8 mouse cellular contexts compared by ENCODE assay signal in the genomic region with DNA sequence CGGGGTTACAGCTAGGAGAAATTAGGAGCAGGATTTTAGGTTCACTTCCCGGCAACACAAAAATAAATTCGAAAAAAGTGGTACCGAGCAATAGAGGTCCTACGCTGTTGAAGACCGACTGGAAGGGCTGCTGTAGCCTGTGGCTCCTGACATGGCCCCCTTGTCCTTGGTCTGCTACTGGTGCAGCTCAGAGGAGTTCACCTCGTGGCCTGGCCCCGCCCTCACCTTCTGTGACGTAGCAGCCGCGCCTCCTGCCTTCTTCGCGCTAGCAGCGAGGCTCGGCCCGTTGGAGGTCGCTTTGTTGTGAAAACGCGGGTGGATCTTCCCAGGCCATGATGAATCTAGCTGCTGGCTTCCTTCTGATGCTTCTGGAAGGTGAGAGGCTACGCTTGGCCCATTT. TPM values are rescaled to one million over a fixed set of nuclear protein-coding genes. Genes with fewer than 3 reads are reported as not detected.
DNase-seq lines count a peak whose midpoint lies in the region; ATAC-seq and TF ChIP-seq lines count a peak whose summit lies in the region.

A gene (plus strand): TSS at position 12 of the 400 bp plus-strand sequence.

- H3K9ac ChIP-seq in forebrain, embryonic 16.5 days (replicated peaks; ENCODE audit: low read depth, low read length) = no peak within 1 kb of the TSS
- no peak within 1 kb of the TSS for H3K9ac ChIP-seq in midbrain, embryonic 14.5 days (replicated peaks; ENCODE audit: low read length)

- no peaks in the 10 kb centered on the region for H3K9me3 ChIP-seq in forebrain, embryonic 16.5 days (ENCODE audit: control insufficient read depth, low read length)
- H3K9me3 ChIP-seq in midbrain, embryonic 14.5 days (ENCODE audit: control insufficient read depth, low read length) = no peaks in the 10 kb centered on the region

- no peak within 1 kb of the TSS for H3K27ac ChIP-seq in left cerebral cortex, adult 2 months
- no peak within 1 kb of the TSS for H3K27ac ChIP-seq in bone marrow macrophage, adult 2 months (ENCODE audit: insufficient read depth, low read depth, low read length)
- no peak within 1 kb of the TSS for H3K27ac ChIP-seq in forebrain, embryonic 16.5 days (ENCODE audit: low read length)
- no peak within 1 kb of the TSS for H3K27ac ChIP-seq in midbrain, embryonic 14.5 days (replicated peaks; ENCODE audit: low read depth, low read length)

- no peak for ATAC-seq in forebrain, embryonic 16.5 days
- no peak for ATAC-seq in midbrain, embryonic 14.5 days (ENCODE audit: low FRiP score, low TSS enrichment)

- H3K4me2 ChIP-seq in forebrain, embryonic 16.5 days (ENCODE audit: low read length) = no peak within 1 kb of the TSS
- H3K4me2 ChIP-seq in midbrain, embryonic 14.5 days (ENCODE audit: low read length) = no peak within 1 kb of the TSS

- no peaks in the 10 kb centered on the region for H3K27me3 ChIP-seq in forebrain, embryonic 16.5 days (replicated peaks; ENCODE audit: control insufficient read depth, insufficient read depth, low read length)
- H3K27me3 ChIP-seq in midbrain, embryonic 14.5 days (ENCODE audit: control insufficient read depth, insufficient read depth, low read length) = no peaks in the 10 kb centered on the region

- peaks cover 44% of the 10 kb centered on the region for H3K36me3 ChIP-seq in forebrain, embryonic 16.5 days (ENCODE audit: control insufficient read depth, insufficient read depth)
- peaks cover 94% of the 10 kb centered on the region for H3K36me3 ChIP-seq in midbrain, embryonic 14.5 days (ENCODE audit: control insufficient read depth, insufficient read depth, low read length)

- no peaks in the 10 kb centered on the region for H3K4me1 ChIP-seq in bone marrow macrophage, adult 2 months (ENCODE audit: control insufficient read depth, insufficient read depth, low read length)
- 0 out of 2 replicates have a peak, but pooled peaks cover 3% of the 10 kb centered on the region for H3K4me1 ChIP-seq in forebrain, embryonic 16.5 days (replicated peaks; ENCODE audit: control insufficient read depth, insufficient read depth, low read length)
- H3K4me1 ChIP-seq in midbrain, embryonic 14.5 days (ENCODE audit: control insufficient read depth, insufficient read depth, low read length) = no peaks in the 10 kb centered on the region

- no peak for DNase-seq in left cerebral cortex, adult 2 months (ENCODE audit: extremely low spot score in 1 of 2, low spot score in 2 of 2)
- no peak for DNase-seq in left cerebral cortex, postnatal 10 days (ENCODE audit: extremely low spot score in 1 of 2, low spot score in 2 of 2)
- no peak for DNase-seq in midbrain, embryonic 14.5 days
- no peak for DNase-seq in ovary, postnatal 10 days (ENCODE audit: low spot score)
- DNase-seq in adrenal gland, postnatal 14 days = no peak
- no peak for DNase-seq in left cerebral cortex, adult 11 months (ENCODE audit: low spot score)

- intact Hi-C loops in left cerebral cortex, adult 2 months (cut with DNase I) = loop anchor here (5.0 kb wide), 1 partner anchor 223 kb away; no protein-coding TSS in a partner anchor
- intact Hi-C loops in left cerebral cortex, postnatal 10 days (cut with DNase I) = no loop called here

- 37% methylated on average over 20 of the region's 20 CpGs for WGBS in forebrain, embryonic 16.5 days
- WGBS in midbrain, embryonic 14.5 days = 38% methylated on average over 20 of the region's 20 CpGs

- no peak for TF ChIP-seq POLR2A in bone marrow macrophage, adult 2 months (IDR thresholded peaks at IDR 0.05; ENCODE audit: borderline replicate concordance, low read depth, low read length)

- TF ChIP-seq CTCF in left cerebral cortex, adult 2 months (IDR thresholded peaks at IDR 0.05) = no peak
- TF ChIP-seq CTCF in bone marrow macrophage, adult 2 months (IDR thresholded peaks at IDR 0.05; ENCODE audit: low read depth, low read length) = no peak

- H3K4me3 ChIP-seq in left cerebral cortex, adult 2 months = no peak within 1 kb of the TSS
- no peak within 1 kb of the TSS for H3K4me3 ChIP-seq in bone marrow macrophage, adult 2 months (ENCODE audit: insufficient read depth, low read length)
- no peak within 1 kb of the TSS for H3K4me3 ChIP-seq in forebrain, embryonic 16.5 days (replicated peaks; ENCODE audit: low read length)
- no peak within 1 kb of the TSS for H3K4me3 ChIP-seq in midbrain, embryonic 14.5 days (replicated peaks; ENCODE audit: low read depth, low read length)

RNA-seq across cellular contexts. Expression of the gene that starts here (rescaled TPM):
- 10 to 100 TPM; 12.2 to 18.4 TPM for total RNA-seq in left cerebral cortex, adult 2 months (2021)
- 1 to 10 TPM; 8.0 to 8.7 TPM for total RNA-seq in left cerebral cortex, postnatal 10 days (2021)
- 28.7 and 29.3 TPM in 2 replicates for polyA plus RNA-seq in bone marrow macrophage, adult 2 months (2012; ENCODE audit: insufficient read depth, insufficient read length, missing spikeins)
- polyA plus RNA-seq in forebrain, embryonic 16.5 days (2015; fragmentation: Nextera tagmentation; extraction: Ambion mirVana) = 21.4 and 31.6 TPM in 2 replicates
- 16.3 and 16.7 TPM in 2 replicates for polyA plus RNA-seq in midbrain, embryonic 14.5 days (2014; fragmentation: Nextera tagmentation; extraction: Ambion mirVana)
- 7.5 and 8.2 TPM in 2 replicates for total RNA-seq in adrenal gland, postnatal 14 days (2021)
